ENCODE assay signal across 10 mouse cellular contexts in genomic region chr3:54989358-54989757, GRCm38 (mm10).
DNase-seq lines count a peak whose midpoint lies in the region; ATAC-seq lines count a peak whose summit lies in the region.
"Had no signal": no experiment of that assay in that cellular context is flagged by ENCODE, and none has a peak within 500 bp of the region (broad histone marks: within the 10 kb centered on the region; RNA-seq: fewer than 3 reads in every experiment).

No protein-coding gene starts in this region.

- H3K9ac ChIP-seq in forebrain, embryonic 15.5 days (replicated peaks) = no peak overlapping the region
- no peak overlapping the region for H3K9ac ChIP-seq in forebrain, embryonic 11.5 days (ENCODE audit: low read length)
- H3K9ac ChIP-seq: neural tube, embryonic 13.5 days had no signal

- ATAC-seq in forebrain, embryonic 15.5 days (replicated peaks) = peak; percentile 55; the same call in 1 of the 2 replicates
- ATAC-seq in forebrain, embryonic 11.5 days (replicated peaks; ENCODE audit: low FRiP score) = no peak

- no peak overlapping the region for H3K4me3 ChIP-seq in forebrain, embryonic 15.5 days
- no peak overlapping the region for H3K4me3 ChIP-seq in forebrain, embryonic 11.5 days (ENCODE audit: low read depth, low read length)
- H3K4me3 ChIP-seq: neural tube, embryonic 13.5 days had no signal

- H3K27me3 ChIP-seq in forebrain, embryonic 15.5 days = no peaks in the 10 kb centered on the region
- no peaks in the 10 kb centered on the region for H3K27me3 ChIP-seq in forebrain, embryonic 11.5 days (ENCODE audit: control insufficient read depth, insufficient read depth, low read length)
- H3K27me3 ChIP-seq: neural tube, embryonic 13.5 days had no signal

- no peak overlapping the region for H3K27ac ChIP-seq in forebrain, embryonic 15.5 days (replicated peaks)
- no peak overlapping the region for H3K27ac ChIP-seq in forebrain, embryonic 11.5 days (ENCODE audit: low read depth, low read length)
- H3K27ac ChIP-seq: neural tube, embryonic 13.5 days had no signal

- no peaks in the 10 kb centered on the region for H3K9me3 ChIP-seq in forebrain, embryonic 15.5 days
- no peaks in the 10 kb centered on the region for H3K9me3 ChIP-seq in forebrain, embryonic 11.5 days (ENCODE audit: control insufficient read depth, low read length)
- H3K9me3 ChIP-seq: neural tube, embryonic 13.5 days had no signal

- 48% methylated on average over 8 of the region's 8 CpGs for WGBS in forebrain, embryonic 15.5 days
- 76% methylated on average over 8 of the region's 8 CpGs for WGBS in forebrain, embryonic 11.5 days

- H3K4me2 ChIP-seq in forebrain, embryonic 15.5 days (replicated peaks) = no peak overlapping the region
- no peak overlapping the region for H3K4me2 ChIP-seq in forebrain, embryonic 11.5 days (ENCODE audit: low read depth, low read length, severe bottlenecking)
- H3K4me2 ChIP-seq: neural tube, embryonic 13.5 days had no signal

- DNase-seq in forebrain, embryonic 11.5 days (ENCODE audit: low spot score) = no peak
- DNase-seq in Muller cell, postnatal 12 days (ENCODE audit: inconsistent ontology term) = peak; percentile 62
- peak; percentile 13 for DNase-seq in gastrocnemius, adult 18-20 months (ENCODE audit: low spot score)
- DNase-seq in kidney, postnatal 14 days = peak; percentile 67
- peak; percentile 52 to 68 for DNase-seq in lung, postnatal 4 days
- no peak for DNase-seq in thymus, postnatal 36 days
- no peak for DNase-seq in yolk sac, embryonic 10.5 days (ENCODE audit: low spot score)

- H3K36me3 ChIP-seq in forebrain, embryonic 15.5 days = no peaks in the 10 kb centered on the region
- no peaks in the 10 kb centered on the region for H3K36me3 ChIP-seq in forebrain, embryonic 11.5 days (ENCODE audit: control insufficient read depth, insufficient read depth, low read length)
- H3K36me3 ChIP-seq: G1E; neural tube, embryonic 13.5 days had no signal

- peaks cover 13% of the 10 kb centered on the region for H3K4me1 ChIP-seq in forebrain, embryonic 15.5 days
- H3K4me1 ChIP-seq in forebrain, embryonic 11.5 days (replicated peaks; ENCODE audit: control insufficient read depth, insufficient read depth, low read length) = 0 out of 2 replicates have a peak, but pooled peaks cover 2% of the 10 kb centered on the region

Comparison
In these comparisons a context has a peak if more than half of its experiments do, and no peak if none do; other contexts are left out.
1. DNase-seq: peak in Muller cell, postnatal 12 days (single experiment), gastrocnemius, adult 18-20 months (single experiment), kidney, postnatal 14 days (single experiment) and lung, postnatal 4 days (2 of 2); none in forebrain, embryonic 11.5 days (single experiment), thymus, postnatal 36 days (0 of 2) and yolk sac, embryonic 10.5 days (single experiment).